Mouse (Mus musculus): ENCODE measurements around the gene Tubd1.

DNA sequence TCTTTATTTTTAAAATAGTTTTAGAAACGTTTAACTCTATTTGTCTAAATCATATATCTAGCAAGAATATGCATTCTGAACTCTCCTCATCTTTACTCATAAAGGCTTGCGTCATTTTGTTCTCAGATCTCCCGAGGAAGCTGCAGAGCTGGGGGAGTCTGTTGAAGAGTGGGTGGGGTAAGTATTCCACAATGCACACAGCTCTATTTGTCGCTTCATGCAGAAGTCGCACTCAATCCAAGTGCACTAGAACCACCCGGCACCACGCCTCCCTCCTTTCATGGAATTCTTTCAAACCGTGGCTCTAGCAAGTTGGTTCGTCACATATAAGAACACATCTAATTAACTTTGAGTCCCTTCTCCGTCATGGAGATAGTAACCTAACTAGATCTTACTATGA is 45.8 kb downstream of the Tubd1 start:
- TF ChIP-seq POLR2A (IDR thresholded peaks at IDR 0.05; ENCODE audit: control insufficient read depth, low read depth, low read length), result no peak
- no peak for TF ChIP-seq CTCF (IDR thresholded peaks at IDR 0.05; ENCODE audit: control insufficient read depth, insufficient read depth, insufficient replicate concordance, low read depth, low read length)
